Mouse (Mus musculus): ENCODE results near the gene Trim60. TPM values are rescaled to one million over a fixed set of nuclear protein-coding genes. Genes with fewer than 3 reads are reported as not detected.
"Not testable (repeated sequence)": the region's sequence is repeated elsewhere in the genome, so short reads cannot be mapped to it uniquely, and the experiment has no call there.

Gene Trim60
- polyA plus RNA-seq (2012; rRNA removed) = not detected in 2 replicates

DNA sequence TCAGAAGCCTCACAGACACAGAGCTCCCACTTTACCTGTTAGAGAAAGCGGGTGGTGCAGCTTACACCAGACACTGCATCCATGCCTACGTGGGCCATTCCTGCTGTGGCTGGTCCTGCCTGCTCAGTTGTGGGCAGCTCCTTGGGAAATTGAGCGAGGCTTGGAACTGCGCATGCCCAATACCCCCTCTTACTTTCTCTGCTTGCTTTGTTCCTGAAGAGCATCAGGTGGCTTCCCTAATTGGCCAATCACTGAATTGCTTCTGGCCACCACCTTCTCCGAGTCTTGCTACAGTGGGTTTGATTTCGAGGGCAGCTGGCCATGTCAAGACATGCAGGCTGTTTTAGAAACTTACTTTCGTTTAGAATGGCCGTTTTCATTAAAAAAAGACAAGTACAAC, at the start of gene Trim60, which contains the start of gene Trim61:
Gene Trim60, minus strand, starts transcription at position 162 of the 400 bp plus-strand sequence.
Gene Trim61, minus strand, starts transcription at position 101 of the 400 bp plus-strand sequence.
- no peak for DNase-seq (ENCODE audit: low spot score)

GRCm38 (mm10) chr8:65067694-65068472, 49.5 kb upstream of the Trim60 start:
- no peak for DNase-seq (ENCODE audit: low spot score)

DNA sequence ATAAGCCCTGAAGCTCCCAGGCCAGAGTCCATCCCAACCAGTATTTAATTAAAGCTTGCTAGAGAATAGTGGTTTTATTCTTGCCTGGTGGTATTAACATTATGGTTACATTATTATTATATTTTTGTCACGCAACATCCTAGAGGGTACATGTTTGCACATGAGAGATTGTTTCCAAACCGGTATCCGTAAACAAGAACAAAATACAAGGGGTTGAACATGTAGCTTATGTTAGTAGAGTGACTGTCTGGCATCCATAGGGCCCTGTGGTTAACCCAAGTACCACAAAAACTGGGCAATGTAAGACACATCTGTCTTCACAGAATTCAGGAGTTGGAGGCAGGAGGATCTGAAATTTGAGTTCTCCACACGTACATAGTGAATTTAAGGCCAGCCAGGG, 48.6 kb upstream of the Trim60 start:
- no peak for DNase-seq (ENCODE audit: low spot score)

DNA sequence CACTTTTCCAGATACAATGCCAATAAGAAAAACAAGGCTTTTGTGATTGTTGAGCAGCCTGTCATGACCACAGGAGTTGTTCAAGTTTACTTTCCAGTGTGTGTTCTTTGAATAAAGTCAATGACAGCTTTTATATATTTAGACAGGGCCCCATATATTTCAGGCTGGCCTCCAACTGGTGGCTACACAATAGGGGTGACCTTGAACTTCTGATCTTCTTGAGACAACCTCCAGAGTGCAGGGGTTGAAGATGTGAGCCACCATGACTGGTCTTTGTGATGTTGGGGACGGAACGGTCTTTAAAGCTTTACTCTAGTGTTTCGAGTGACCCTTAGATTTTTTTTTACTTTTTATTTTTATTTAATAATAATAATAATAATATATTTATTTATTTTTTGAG, 47.2 kb upstream of the Trim60 start:
- no peak for DNase-seq (ENCODE audit: low spot score)

- no peak for DNase-seq (ENCODE audit: low spot score)
These were observed 45.7 kb upstream of the Trim60 start for GRCm38 (mm10) chr8:65064071-65064470.

- DNase-seq (ENCODE audit: low spot score) = no peak
These were observed 43.8 kb upstream of the Trim60 start for GRCm38 (mm10) chr8:65062195-65062594.

DNA sequence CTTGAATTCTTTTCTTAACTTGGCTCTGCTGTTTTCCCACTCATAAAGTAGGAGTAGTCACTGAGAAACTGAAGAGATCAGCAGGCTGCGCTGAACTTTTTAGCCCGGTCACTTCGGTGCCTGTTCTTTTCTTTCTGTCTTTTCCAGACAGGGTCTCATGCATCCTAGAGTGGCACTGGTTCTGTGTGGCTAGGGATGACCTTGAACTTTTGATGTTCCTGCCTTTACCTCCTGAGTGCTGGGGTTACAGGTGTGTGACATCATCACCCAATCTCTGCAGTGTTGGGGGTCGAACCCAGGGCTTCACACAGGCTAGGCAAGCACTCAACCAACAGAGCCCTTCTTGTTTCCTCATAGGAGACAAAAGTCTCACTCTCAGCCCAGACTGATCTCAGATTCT, 38.3 kb upstream of the Trim60 start:
- DNase-seq (ENCODE audit: low spot score) = no peak

DNA sequence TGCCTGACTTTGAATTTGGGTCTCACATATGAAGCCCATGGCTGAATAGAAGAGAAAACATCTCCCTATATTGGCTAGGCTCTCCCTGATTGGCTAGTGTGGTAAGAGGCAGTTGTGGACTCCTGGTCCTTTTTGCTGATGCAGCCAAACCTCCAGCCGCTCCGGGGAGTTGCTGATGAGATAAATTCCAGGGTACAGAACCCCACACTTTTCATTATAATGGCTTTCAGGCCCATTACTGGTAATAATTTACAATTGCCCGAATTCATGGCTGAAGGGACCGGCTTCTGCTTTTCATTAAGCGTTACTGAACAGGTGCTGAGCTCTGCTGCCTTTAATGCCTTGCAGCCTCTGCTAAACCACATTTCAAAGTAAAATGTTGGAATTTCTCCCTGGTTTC, 35.6 kb upstream of the Trim60 start:
- no peak for DNase-seq (ENCODE audit: low spot score)

- DNase-seq (ENCODE audit: low spot score) = no peak
These were observed 35.2 kb upstream of the Trim60 start for GRCm38 (mm10) chr8:65053554-65053953.

DNA sequence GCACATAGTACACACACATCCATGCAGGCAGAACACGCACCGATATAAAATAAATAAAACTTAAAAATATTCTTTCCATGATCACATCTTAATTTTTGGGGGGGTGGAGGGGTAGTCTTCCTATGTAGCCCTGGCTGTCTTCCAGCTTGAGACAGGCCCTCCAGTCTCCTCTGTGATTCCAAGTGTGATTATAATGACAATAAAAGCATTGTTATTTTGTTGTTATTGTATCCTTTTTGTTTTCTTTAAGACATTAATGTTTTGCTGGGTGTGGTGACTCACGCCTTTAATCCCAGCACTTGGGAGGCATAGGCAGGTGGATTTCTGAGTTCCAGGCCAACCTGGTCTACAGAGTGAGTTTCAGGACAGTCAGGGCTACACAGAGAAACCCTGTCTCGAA, 29.4 kb upstream of the Trim60 start:
- DNase-seq (ENCODE audit: low spot score) = no peak

DNA sequence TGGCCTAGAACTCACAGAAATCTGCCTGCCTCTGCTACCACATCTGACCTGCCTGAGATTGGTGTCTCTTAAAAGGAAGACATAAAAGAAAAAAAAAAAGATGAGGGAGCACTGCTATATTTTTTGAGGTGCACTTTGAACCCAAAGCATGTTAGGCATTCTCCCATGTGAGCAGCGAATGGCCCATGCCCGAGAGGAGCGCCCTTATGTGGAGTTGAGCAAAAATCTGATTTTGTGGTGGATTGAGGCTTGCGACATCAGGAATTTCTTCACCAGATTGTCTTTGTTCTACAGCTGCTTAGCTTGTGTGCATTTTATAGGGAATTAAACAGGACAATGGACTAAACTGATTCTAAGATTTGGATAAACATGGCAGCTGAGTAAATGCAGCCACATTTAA, 28.8 kb upstream of the Trim60 start:
- no peak for DNase-seq (ENCODE audit: low spot score)

DNA sequence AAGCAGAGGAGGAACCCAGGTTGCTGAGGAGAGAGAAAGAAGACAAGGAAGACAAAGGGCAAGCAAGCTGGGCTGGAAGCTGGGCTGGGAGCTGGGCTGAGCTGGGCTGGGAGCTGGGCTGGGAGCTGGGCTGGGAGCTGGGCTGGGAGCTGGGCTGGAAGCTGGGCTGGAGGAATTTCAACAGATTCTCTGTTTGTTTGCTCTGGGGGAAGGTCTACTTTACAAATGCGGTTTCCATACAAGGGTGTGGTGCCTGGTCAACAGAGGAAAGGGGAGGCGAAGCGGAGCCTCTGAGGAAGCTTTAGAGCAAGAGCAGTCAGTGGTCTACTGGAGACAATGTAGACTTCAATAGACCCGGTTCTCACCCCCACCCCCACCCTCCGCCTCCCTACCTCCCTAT, 28.2 kb upstream of the Trim60 start:
- DNase-seq (ENCODE audit: low spot score) = no peak

DNA sequence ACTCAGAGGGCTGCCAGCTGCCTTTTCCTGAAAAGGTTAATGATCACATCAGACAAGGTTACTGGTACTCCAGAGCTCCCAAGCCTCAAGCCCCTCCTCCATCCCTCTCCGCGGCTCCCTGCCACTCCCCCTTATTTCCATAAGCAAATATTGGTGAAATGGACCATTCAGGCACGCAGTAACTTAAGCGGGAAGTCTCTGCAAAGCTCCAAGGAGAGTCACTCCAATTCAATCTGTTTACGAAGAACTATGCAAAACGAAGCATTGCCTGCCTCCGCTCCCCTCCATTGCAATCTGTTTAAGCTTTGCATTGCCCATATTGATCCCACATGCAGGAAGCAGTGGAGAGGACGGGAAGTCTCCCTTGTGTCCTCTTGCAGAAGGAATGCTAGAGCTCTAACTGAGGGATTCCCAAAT, 18.7 kb upstream of the Trim60 start, which contains the start of gene Apela:
Gene Apela, minus strand, starts transcription at position 220 of the 417 bp plus-strand sequence.
- DNase-seq (ENCODE audit: low spot score) = no peak

- no peak for DNase-seq (ENCODE audit: low spot score)
These were observed 15.8 kb upstream of the Trim60 start for GRCm38 (mm10) chr8:65034136-65034535.

DNA sequence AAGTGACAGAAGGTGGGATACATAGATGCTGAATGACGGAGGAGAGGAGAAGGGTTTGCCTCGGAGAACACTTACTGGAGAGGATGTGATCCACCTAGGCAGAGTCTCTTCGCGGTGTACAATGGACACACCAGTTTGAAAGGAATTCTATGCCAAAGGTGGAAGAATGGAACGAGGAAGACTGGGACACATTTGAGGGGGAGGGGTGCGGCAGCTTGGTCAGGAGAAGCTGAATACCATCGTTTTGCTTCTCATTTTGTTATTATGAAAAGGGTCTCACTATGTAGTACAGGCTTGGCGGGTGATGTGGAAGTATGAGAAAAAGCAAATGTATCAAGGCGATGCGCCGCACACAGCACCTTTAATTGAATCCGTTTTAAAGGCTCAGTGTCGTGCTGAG, 14.7 kb upstream of the Trim60 start:
- DNase-seq (ENCODE audit: low spot score) = no peak

DNA sequence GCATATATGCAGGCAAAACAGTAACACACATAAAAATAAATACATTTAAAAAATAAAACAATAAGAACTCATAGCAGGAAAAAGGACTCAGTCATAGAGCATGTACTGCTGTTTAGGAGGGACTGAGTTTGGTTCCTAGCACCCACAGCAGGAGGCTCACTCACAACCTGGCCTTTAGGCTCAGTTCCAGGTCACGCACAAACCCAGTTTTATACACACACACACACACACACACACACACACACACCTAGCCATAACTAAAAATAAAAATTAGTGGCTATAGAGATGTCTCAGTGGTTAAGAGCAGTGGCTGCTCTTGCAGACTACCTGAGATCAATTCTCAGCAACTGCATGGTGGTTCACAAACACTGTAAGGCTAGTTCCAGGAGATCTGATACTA, 13.7 kb upstream of the Trim60 start:
- no peak for DNase-seq (ENCODE audit: low spot score)

DNA sequence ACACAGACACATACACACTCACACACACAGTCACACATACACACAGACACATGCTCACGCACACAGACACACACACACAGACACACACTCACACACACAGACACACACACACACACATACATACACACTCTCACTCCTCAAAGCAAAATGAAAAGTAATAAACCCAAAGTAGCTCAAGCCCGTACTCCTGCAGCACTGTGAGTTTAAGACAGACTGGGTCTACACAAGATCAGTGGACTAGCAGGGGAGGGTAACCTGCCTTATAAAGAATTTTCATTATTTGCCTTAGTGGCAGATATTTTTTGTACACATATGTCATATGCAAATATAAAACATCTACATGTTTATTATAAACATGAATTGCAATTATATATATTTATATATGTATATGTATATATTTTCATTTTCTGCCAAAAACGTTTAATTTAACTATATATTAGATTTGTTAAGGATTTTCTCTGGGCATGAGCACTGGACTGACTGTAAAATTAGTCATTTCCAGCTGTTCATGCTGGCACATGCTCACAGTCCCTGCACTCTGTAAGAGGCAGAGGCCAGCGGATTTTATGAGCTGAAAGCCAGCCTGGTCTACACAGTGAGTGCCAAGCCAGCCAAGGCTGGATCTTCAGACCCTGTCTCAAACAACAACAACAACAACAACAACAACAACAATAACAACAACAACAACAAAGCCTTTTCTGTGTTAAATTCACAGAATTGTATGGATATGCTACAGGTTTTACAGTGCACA, 12.5 kb upstream of the Trim60 start:
- DNase-seq (ENCODE audit: low spot score) = no peak

DNA sequence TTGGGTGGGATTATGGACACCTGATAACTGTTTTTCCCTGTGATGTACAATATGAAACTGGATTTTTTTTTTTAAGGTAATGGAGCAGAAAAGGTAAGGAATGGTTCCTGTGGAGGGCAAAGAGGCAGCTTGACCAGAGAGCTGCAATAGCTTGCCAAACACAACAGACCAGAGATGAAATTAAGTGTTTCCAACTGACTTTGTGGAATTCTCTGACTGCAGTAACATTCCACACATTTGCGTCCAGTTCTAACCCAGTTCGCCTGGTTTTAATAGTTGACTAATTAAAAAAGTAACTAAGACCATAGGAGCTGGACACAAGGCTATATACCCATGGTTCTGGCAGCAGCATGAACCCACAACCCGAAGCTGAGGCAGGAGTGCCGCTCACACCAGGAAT, 11.4 kb upstream of the Trim60 start:
- DNase-seq (ENCODE audit: low spot score) = no peak

DNA sequence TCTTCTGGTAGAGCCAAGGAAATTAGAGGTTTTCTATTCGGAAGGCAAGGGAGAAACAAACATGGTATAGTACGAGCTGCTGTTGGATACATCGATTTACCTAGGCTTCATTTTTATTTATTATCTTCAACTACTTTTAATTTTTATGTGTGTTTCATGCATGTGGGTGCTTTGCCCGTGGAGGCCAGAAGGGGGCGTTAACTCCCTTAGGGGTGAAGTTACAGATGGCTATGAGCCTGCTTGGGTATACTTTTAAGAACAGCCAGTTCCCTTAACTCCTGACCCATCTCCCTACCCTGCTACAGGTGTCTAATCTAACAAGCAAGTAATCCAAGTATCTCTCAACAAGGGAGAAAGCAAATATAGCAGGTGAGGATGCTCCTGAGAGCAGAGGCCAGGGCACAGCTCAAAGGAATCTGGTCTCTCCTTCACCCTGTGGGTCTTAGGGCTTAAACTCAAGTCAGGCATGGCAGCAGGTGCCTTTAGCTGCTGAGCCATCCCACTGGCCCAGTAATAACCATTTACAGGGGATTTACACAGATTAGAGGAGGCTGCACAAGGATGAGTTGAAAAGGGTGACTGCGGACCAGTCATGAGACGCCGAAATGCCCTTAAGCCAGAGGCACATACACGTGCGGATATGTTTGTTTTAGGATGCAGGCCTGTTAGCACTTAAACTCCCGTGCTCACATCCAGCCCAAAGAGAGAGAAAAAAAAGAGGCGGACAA, 10.7 kb upstream of the Trim60 start:
- DNase-seq (ENCODE audit: low spot score) = no peak

GRCm38 (mm10) chr8:65022485-65022884, 4.1 kb upstream of the Trim60 start:
- DNase-seq (ENCODE audit: low spot score) = peak; percentile 42

GRCm38 (mm10) chr8:65007616-65008015, 10.8 kb downstream of the Trim60 start:
- not testable (repeated sequence) for DNase-seq (ENCODE audit: low spot score)

GRCm38 (mm10) chr8:64998806-64999365, 19.5 kb downstream of the Trim60 start:
- no peak for DNase-seq (ENCODE audit: low spot score)
